Mouse (Mus musculus): ENCODE data around the gene Mgst1.

- TF ChIP-seq TAL1 (conservative IDR thresholded peaks at IDR 0.05; ENCODE audit: low read depth, low read length) (no peak), POLR2AphosphoS5 (IDR thresholded peaks at IDR 0.05; ENCODE audit: insufficient replicate concordance, low read depth, low read length) (no peak)
Measured at GRCm38 (mm10) chr6:138130541-138130940, 9.6 kb upstream of the Mgst1 start.

Measured in G1E (cell line).